Mouse (Mus musculus): ENCODE results near the gene Washc4.

DNA sequence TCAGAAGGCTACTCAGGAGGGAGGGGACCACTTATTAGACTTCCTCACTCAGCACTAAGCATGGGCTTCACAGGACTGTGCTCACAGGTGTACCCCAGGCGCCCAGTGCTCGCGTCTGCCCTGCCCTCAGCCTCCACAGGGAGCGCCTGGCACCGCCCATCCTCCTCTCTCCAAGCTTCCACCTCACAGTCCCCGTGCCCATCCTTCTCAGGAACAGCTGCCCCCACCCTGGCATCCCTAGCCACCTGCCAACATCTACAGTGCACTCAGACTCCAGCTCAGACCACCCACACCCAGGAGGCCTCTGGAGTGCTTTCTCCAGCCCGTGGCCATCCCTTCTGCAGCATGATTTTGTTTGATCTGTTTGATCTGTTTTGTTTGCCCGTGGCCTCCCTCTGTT, 80.5 kb downstream of the Washc4 start:
- TF ChIP-seq CTCF (IDR thresholded peaks at IDR 0.05; ENCODE audit: insufficient read depth, low read length) = no peak
- TF ChIP-seq POLR2A (IDR thresholded peaks at IDR 0.05; ENCODE audit: borderline replicate concordance, extremely low read depth, low read depth, low read length) = no peak

Measured in lung, adult 2 months (tissue).